Mouse (Mus musculus) bone marrow, adult 2 months (tissue): ENCODE measurements around the gene Map3k6.

Experiments used
- CTCF ChIP-seq: fragments of 200-500 bp; IDR thresholded peaks from 2 replicates; pipeline ENCODE4 v1.5.1; 2011; ENCODE audit warnings: low read length, control low read depth; ENCODE audit not compliant: control insufficient read depth, insufficient read depth
- POLR2A ChIP-seq: fragments of 200-500 bp; IDR thresholded peaks from 2 replicates; pipeline ENCODE4 v1.6.1; 2011; ENCODE audit warnings: low read depth, mild to moderate bottlenecking, control low read depth, low read length, borderline replicate concordance; ENCODE audit not compliant: control insufficient read depth

DNA sequence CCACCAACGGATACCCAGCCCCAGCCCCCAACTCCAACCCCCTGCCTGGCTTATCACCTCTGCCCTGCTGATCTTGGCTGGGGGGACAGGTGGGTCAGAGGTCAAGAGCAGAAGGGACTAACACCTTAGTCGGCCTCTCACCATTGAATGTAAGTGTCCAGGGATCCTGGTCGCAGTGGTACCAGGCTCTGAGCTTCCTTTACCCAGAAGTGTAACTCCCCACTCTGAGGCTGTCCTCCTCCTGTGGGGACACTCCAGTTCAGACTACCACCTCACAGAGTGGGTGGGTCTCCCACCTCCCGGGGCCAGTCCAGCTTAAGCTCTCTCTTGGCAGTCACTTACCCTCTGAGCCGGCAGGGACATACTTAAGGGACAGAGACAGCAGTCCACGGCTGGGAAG lies 14.8 kb downstream of the Map3k6 start:
- TF ChIP-seq POLR2A (no peak), CTCF (no peak)
